Mouse (Mus musculus) CD8-positive naive resting alpha-beta T cell, adult 2 months (primary cell): ENCODE measurements around the gene Gm6588.

Source experiments
- DNase-seq, 2 experiments: peaks; one replicate each; pipeline ENCODE4 v3.0.0; 2022; ENCODE audit warnings: low read depth in 2 of 2, low spot score in 2 of 2

Gm6588 gene

DNA sequence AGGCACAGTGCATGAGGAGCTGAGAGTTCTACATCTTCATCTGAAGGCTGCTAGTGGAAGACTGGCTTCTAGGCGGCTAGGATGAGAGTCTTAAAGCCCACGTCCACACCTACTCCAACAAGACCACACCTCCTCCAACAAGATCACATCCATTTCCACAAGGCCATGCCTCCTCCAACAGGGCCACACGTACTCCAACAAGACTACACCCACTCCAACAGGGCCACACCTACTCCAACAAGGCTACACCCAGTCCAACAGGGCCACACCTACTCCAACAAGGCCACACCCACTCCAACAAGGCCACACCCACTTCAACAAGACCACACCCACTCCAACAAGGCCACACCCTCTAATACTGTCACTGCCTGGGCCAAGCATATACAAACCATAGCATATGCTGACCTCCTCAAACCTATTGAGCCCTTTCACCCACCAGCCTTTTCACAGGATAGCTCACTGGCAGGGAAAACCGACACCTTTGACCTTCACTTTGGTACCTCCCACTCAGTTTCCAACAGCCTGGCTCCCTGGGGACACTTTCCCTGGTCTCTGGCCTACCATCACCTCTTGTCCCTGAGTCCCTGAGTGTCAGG lies 19.9 kb downstream of the Gm6588 start:
- DNase-seq, result no peak

DNA sequence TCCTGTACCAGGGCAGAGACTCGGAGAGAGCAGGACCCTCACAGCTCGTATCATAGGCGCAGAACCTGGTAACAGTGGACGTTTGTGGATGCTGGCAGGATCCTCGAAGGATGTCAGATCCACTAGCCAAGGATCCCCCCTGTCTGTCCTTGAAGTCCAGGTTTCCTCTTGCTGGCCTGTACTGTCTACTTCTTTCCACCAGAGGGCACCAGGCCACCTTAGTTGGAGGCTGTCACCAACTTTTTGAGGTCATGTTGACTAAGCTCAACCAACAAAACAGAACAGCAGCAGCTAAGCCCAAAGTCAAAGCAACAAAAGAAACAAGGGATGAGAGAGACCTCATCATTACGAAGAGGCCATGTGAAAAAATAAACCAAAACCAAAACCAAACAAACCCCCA lies 20.9 kb downstream of the Gm6588 start:
- no peak for DNase-seq

DNA sequence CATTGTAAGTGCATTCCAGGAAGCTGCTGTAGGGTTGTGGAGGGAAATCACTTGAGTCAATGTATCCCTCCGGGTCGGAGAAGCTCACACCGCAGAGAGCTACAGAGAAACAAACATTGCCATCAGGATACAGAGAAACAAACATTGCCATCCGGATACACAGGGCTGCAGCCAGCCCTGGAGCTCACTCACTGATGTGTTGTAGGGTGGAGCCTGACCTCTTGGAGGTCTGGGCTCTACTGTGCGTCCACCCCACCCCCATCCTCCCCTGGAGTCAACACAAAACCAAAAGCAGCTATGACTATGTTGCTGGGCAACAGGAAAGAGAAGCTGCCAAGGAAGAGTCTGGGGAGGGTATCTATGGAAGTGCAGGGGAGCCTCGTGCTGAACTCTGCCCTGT lies 24.2 kb downstream of the Gm6588 start:
- no peak for DNase-seq

DNA sequence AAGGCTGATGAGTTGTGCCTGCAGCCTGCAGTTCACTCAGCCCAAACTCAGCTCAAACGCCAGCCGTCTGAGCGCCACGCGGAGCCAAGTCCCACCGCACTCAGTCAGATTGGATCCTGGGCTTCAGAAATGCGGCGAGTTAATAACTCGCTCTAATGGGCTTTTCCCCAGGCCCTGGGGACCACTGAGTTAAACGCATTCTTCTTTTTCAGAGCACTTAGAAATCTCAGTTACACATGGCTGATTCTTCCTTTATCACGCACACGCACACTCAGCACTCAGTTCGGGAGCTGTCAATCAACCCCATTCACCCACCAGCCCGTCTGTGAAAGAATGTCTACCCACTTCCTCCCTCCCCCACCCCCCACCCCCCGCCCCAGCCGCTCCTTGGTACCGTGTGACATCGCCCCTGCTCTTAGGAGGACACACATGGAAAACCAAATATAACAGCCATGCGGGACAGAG lies 32.8 kb downstream of the Gm6588 start:
- DNase-seq, result no peak

DNA sequence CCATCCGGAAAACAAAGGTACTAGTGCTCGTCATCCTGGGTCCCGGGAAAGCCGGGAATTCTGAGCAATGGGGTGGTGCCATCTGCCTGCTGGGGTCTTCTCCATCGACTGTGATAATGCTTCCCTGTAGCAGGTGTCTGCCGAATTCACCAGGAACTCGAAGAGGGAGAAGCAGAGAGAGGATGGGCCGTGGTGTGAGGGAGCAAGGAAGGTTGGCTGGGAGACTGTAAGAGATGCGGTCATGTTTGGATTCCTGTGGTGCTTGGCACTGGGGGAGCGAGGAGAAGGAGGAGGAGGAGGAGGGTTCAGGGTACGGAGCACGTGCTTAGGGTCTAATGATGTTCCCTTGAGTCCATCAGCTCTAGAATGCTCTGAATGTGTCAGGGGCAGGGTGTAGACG lies 33.3 kb downstream of the Gm6588 start:
- no peak for DNase-seq

DNA sequence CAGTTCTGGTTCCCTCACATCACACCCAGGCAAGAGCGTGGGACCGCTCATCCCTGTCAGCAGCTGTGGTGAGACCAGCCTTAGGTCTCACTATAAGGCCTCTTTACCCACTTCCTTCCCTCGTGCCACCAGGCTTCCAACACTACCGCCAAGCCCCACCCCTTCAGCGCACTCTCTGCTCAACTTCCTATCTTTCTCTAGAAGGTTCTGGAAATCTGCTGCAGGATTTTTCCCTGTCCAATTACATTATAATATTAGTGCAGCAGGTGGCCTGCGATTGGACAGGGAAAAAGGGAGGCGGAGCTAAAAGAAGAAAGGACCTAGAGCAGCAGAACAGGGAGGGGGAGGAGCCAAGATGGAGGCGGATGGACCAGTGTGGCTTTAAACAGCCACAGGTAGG lies 33.8 kb downstream of the Gm6588 start:
- DNase-seq, result no peak

DNA sequence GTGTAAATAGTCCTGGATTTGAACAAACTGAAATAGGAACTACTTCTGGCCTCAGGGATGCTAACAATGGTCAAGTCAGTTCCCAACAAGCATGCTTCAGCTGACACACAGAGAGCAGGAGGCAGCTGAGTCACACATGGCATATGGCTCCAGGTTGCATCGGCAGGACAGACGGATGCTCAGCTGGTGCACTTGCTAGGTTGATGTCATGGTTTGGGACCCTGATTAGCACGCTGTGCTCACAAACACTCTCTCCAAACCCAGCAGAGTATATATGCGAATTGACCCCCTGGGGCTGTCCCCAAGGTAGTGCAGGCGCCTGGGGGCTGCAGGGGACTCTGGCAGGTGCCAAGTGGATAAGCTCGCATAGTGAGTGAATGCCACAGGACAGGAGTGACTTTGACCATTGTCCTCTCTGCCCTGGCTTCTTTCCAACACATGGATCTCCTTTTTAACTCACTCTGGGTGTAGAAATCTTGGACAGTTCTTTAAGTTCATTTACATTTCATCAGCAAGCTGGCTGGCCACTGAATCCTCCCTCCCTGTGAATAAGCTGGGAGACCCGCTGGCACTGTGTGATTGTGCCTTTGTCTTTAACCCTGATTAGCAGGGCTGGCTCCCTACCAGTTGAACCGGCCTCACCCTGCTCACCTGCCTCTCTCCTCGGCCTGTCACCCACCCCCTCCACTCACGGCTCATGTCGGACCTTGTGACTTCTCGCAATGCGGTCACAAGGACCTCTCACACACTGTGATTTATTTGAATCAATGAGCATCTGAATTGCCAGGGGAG lies 35.9 kb downstream of the Gm6588 start:
- DNase-seq, result no peak

DNA sequence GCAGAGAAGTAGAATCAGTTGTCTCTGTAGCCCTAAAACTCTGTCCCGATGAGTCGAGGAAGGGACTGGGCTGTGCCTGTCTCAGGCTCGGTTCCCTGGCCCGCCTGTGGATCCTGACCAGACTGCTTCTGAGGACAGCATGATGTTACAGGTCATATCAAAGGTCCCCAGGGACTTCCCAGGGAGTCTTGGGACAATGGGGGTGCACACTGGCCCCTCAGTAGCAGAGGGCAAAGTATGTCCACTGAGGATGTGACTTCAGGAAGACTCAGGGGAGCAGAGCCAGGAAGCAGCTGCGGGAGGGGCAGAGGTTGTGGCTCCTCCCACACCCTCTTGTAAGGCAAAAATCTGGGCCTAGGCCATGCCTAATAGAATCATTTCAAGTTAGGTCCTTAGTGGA lies 37.2 kb downstream of the Gm6588 start:
- DNase-seq, result no peak

DNA sequence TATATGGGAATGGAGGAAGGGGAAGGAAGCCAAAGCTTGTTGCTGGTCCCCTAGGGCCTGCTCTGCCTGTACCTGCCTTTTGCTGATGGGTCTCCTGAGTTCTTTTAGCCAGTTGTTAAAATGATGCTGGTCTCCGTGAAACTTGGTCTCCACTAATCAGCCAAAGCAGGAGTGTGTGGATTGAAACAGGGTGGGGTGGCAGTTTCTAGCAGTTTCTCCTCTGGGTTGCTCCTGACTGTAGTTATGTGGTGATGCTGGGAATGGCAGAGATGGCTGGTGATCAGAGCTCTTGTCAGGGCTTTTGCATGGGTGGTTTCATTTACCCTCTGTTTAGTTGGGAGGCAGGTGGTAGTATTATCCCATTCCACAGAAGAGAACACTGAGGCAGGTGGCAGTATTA lies 38.3 kb downstream of the Gm6588 start:
- no peak for DNase-seq

DNA sequence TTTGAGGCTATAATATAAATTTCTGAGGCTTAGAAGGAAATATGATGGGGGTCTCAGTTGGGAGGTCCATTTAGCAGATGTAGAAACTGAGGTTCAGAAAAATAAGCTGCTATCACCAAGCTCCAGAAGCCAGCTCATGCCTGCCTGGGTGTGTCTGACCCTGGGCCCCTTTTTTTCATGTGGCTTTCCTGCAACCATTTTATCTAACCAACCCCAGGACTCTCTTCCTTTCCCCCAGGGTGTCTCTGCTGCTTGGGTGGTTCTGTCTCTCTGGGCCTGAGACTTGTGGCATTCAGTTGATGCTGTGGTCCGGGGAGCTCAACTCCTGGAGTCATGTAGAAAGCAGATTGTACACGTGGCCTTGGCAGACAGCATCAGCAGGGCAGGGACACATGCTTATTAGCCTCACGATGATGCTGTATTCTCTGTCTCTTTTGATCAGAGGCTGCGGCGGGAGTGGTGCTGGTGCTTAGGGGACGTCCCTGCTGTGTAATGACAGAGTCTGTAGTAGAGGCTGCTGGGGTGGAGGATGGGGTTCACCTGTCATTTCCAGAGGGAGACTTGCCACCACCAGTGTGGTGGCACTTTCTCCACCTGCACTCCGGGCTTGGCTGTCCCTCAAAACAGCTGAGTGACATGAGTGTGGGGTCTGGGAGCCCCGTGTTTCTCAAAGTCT lies 39.0 kb downstream of the Gm6588 start:
- no peak for DNase-seq

DNA sequence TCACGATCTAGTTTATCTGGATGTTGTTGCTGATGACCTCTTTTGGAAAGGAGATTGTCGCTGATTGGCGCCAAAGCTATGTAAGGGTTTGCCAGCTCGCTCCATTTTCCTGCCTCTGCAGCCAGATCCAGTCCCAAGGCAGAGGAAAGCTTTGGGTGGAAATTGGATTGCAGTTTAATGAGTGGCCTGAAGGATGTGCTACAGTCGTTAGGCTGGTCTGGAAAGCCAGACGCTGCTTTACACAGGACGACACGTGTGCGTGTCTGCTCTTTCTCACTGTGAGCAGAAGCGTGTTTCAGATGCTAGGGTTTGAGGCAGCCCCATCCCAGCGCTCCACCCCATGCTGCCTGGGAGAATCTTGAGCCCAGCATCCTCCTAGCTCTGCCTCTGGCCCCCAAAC lies 42.3 kb downstream of the Gm6588 start:
- DNase-seq, result no peak

DNA sequence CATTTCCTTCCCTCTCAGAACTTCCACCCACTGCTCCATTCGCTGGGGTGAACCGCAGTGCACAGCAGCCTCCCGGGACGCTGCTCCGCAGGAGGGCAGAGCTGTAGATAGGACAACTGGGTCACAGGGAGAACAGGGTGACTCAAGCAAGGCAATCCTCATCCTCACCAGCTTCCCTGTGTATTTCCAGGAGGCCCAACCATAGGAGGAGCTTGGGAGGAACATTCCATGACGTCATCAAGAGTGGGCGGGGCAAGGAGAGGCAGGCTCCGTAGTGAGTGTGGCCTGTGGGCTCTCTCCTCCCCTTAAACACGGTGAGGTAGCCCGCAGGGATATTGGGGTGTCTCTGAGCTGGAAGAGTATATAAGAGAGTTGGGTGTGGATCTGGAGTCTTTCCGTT lies 44.3 kb downstream of the Gm6588 start:
- DNase-seq, result no peak

DNA sequence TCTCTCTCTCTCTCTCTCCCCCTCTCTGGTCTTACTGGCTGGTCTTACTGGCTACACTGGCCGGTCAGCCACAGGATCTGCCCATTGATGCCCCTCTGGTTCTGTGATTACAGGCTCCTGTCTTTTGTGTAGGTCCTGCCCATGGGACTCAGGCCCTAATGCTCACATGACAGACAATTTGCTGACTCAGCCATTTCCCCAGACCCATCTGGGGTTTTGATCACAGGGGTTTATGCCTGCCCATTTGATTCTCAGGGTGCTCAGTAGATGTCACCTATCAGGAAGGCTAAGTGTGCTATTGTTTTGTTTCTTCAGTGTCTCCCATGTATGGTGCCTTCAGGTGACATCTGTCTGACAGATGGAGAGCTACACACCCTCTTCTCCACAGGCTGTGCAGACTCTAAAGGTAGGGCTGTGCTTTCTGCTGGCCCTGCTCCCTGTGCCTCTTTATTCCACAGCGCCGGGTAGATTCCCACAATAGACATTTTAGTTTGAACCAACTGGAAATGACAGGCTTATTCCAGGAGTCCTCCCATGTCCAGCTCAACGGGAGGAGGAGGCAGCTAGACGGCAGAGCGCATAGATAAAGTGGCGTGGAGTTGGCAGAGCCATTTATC lies 47.6 kb downstream of the Gm6588 start:
- DNase-seq, result no peak

DNA sequence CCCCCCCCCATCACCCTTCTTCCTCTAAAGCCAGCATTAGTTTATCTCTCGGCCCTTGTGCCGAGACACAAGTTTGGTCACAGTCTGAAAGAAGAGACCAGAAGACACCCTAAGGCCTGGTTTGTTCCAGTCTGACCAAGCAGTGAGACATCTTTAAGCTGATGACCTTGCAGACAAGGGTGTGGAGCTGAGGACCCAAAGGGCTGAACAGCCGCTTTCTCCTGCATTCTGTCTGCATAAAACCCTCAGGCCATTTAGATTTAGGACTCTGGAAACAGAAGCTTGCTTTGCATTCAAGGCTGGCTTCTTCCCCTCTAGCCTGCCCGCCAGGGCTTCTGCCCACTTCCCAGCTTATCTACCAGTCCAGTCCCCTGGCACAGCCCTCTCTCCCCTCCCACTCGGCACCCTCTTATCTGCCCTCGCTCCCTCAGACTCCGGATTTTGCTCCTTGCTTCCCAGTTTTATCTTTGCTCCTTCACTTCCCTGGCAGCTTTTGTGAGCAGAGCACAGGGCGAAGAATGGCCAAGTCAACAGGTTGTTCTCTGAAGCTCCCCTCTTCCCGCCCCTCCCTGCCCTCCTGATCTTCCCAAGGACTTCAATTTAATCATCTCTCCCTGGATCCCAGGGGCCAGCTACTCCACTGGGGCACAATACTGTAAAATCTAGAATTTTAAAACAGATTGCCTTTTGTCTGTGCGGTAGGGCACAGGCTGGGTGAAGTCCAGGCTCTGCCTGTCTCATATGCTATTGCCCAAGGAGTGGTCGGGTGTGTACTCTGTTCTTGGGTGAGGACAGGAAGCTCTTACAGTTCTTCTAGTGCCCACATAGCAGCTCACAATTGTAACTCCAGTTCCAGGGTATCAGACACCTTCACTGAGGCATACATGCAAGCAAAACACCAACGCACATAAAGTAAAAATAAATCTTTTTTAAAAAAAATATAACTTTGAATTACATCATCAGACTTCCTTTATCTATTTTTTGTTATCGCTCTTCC lies 50.0 kb downstream of the Gm6588 start:
- DNase-seq, result no peak

DNA sequence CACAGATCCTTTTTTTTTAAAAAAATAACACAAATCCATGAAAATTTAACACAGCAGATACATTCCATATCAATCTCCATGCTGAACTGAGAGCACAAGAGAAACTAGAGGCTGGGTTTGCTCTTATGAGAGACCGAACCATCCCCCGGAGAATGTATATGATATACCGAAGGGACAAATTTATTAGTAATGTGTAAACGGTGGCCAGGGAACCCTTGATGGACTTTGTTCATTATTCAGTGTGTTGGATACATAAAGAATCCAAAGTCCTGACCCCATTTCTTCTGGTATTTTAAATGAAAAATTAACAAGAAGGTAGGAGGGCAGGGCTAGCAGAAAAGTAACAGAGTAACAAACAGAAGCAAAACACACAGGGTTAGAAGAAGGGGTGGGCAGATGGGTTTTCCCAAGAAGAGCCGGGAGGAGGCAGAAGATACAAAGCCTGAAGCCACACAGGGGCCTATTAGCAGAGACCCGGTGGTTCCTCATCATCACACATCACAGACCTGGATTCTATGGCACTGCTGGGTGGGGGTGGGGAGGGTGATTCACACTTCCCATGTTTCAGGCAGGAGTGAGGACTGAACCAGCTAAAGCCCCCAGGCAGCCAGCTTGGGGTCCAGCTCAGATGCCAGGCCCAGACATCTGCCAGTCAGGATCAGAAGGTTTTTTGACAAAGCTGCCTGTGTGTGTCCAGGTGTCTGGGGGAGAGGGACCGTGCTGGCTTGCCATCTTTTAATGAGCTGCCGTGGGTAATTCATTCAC lies 50.9 kb downstream of the Gm6588 start:
- no peak for DNase-seq
